Mouse (Mus musculus) heart, embryonic 12.5 days (tissue): ENCODE data around the gene Actg1. TPM values are rescaled to one million over a fixed set of nuclear protein-coding genes. Genes with fewer than 3 reads are reported as not detected.

ENCODE experiments used
- ATAC-seq: fragments of 200-750 bp; cut with Nextera tagmentation; 2 replicates; pipeline ENCODE4 v1.8.0; 2017; ENCODE audit warnings: moderate TSS enrichment, moderate library complexity; ENCODE audit not compliant: insufficient number of reproducible peaks, low FRiP score
- H3K27ac ChIP-seq: fragments of 300-500 bp; sonication (generic); 2 replicates; pipeline ENCODE4 v1.5.1; 2016; ENCODE audit warnings: mild to moderate bottlenecking, moderate library complexity; ENCODE audit not compliant: poor library complexity, severe bottlenecking
- H3K27me3 ChIP-seq: fragments of 300-500 bp; sonication (generic); replicated peaks from 2 replicates; pipeline ENCODE4 v1.6.1; 2016; ENCODE audit warnings: mild to moderate bottlenecking, moderate library complexity
- H3K36me3 ChIP-seq: fragments of 300-500 bp; sonication (generic); 2 replicates; pipeline ENCODE4 v1.6.1; 2016; ENCODE audit warnings: mild to moderate bottlenecking, moderate library complexity
- H3K4me1 ChIP-seq: fragments of 300-500 bp; sonication (generic); replicated peaks from 2 replicates; pipeline ENCODE4 v1.6.1; 2016; ENCODE audit warnings: mild to moderate bottlenecking
- H3K4me2 ChIP-seq: fragments of 300-500 bp; sonication (generic); 2 replicates; pipeline ENCODE4 v1.6.1; 2016; ENCODE audit warnings: mild to moderate bottlenecking, moderate library complexity
- H3K4me3 ChIP-seq: fragments of 300-500 bp; sonication (generic); 2 replicates; pipeline ENCODE4 v1.5.1; 2016; ENCODE audit warnings: mild to moderate bottlenecking
- H3K9ac ChIP-seq: fragments of 300-500 bp; sonication (generic); 2 replicates; pipeline ENCODE4 v1.6.1; 2016; ENCODE audit warnings: mild to moderate bottlenecking, moderate library complexity
- H3K9me3 ChIP-seq: fragments of 300-500 bp; sonication (generic); replicated peaks from 2 replicates; pipeline ENCODE4 v1.6.1; 2016; ENCODE audit warnings: mild to moderate bottlenecking, moderate library complexity
- WGBS: fragments of 180-500 bp; shearing (Covaris S2); methylation state at CpG from one replicate; pipeline ENCODE4 v1.1.7; 2016; 5-methylcytosine and 5-hydroxymethylcytosine counted together
- polyA plus RNA-seq: library from polyadenylated mRNA; unstranded; fragments of >200 nt; fragmentation: Nextera tagmentation; extraction: Ambion mirVana; gene quantifications from 2 replicates; pipeline ENCODE4 v1.2.1, GENCODE M21; 2016

The Actg1 gene
- polyA plus RNA-seq, 1 experiment from 2014 or later: 1,404 TPM

- 2% methylated on average over 40 of the region's 40 CpGs for WGBS
- Histone ChIP-seq H3K27me3 (no peaks in the 10 kb centered on the region), H3K4me2 (peak overlapping the region; percentile 93), H3K9me3 (no peaks in the 10 kb centered on the region), H3K4me3 (peak overlapping the region; percentile 90), H3K27ac (peak overlapping the region; percentile 24; the same call in 1 of the 2 replicates), H3K36me3 (peaks cover 76% of the 10 kb centered on the region), H3K9ac (peak overlapping the region; percentile 90), H3K4me1 (peaks cover 44% of the 10 kb centered on the region)
- ATAC-seq: peak; percentile 40
Measured at GRCm38 (mm10) chr11:120378031-120378610, 29.8 kb upstream of the Actg1 start.

- Histone ChIP-seq H3K36me3 (peaks cover 76% of the 10 kb centered on the region), H3K27me3 (no peaks in the 10 kb centered on the region), H3K4me2 (peak overlapping the region; percentile 93), H3K4me3 (peak overlapping the region; percentile 90), H3K4me1 (peaks cover 39% of the 10 kb centered on the region), H3K9ac (peak overlapping the region; percentile 90), H3K27ac (no peak overlapping the region), H3K9me3 (no peaks in the 10 kb centered on the region)
- ATAC-seq: no peak
- 75% methylated on average over 10 of the region's 10 CpGs for WGBS
Measured at GRCm38 (mm10) chr11:120377337-120377736, 29.0 kb upstream of the Actg1 start.

- peaks cover 76% of the 10 kb centered on the region for H3K36me3 ChIP-seq
- no peak for ATAC-seq
- no peak overlapping the region for H3K27ac ChIP-seq
- H3K4me1 ChIP-seq: peaks cover 31% of the 10 kb centered on the region
- no peak overlapping the region for H3K9ac ChIP-seq
- H3K9me3 ChIP-seq: no peaks in the 10 kb centered on the region
- WGBS: 87% methylated on average over 17 of the region's 17 CpGs
- H3K27me3 ChIP-seq: no peaks in the 10 kb centered on the region
- no peak overlapping the region for H3K4me3 ChIP-seq
- 0 out of 2 replicates have a peak overlapping the region, but pooled peaks have one; percentile 93 for H3K4me2 ChIP-seq
Measured at GRCm38 (mm10) chr11:120376302-120377160, 28.2 kb upstream of the Actg1 start.

- Histone ChIP-seq H3K4me1 (peaks cover 23% of the 10 kb centered on the region), H3K27me3 (no peaks in the 10 kb centered on the region), H3K9ac (no peak overlapping the region), H3K27ac (no peak overlapping the region), H3K36me3 (peaks cover 76% of the 10 kb centered on the region), H3K9me3 (no peaks in the 10 kb centered on the region), H3K4me2 (no peak overlapping the region), H3K4me3 (no peak overlapping the region)
- no peak for ATAC-seq
- WGBS: 89% methylated on average over 10 of the region's 10 CpGs
Measured at GRCm38 (mm10) chr11:120375324-120375723, 27.0 kb upstream of the Actg1 start.

- no peak overlapping the region for H3K9ac ChIP-seq
- 85% methylated on average over 23 of the region's 23 CpGs for WGBS
Measured at GRCm38 (mm10) chr11:120373820-120374586, 25.7 kb upstream of the Actg1 start.

GRCm38 (mm10) chr11:120373025-120373424 is 24.7 kb upstream of the Actg1 start:
- Histone ChIP-seq H3K4me3 (no peak overlapping the region), H3K9me3 (no peaks in the 10 kb centered on the region), H3K4me1 (peaks cover 20% of the 10 kb centered on the region), H3K27ac (no peak overlapping the region), H3K9ac (no peak overlapping the region), H3K4me2 (no peak overlapping the region), H3K27me3 (no peaks in the 10 kb centered on the region), H3K36me3 (peaks cover 91% of the 10 kb centered on the region)
- no peak for ATAC-seq
- WGBS: 65% methylated on average over 13 of the region's 13 CpGs

More at GRCm38 (mm10) chr11:120373820-120374586, 25.7 kb upstream of the Actg1 start:
- Histone ChIP-seq H3K4me1 (peaks cover 23% of the 10 kb centered on the region), H3K4me2 (no peak overlapping the region), H3K36me3 (peaks cover 83% of the 10 kb centered on the region), H3K9me3 (no peaks in the 10 kb centered on the region), H3K4me3 (no peak overlapping the region), H3K27ac (no peak overlapping the region), H3K27me3 (no peaks in the 10 kb centered on the region)
- no peak for ATAC-seq

- no peak overlapping the region; the same call in 1 of the 2 replicates for H3K4me3 ChIP-seq
- H3K27me3 ChIP-seq: no peaks in the 10 kb centered on the region
- H3K4me1 ChIP-seq: peaks cover 26% of the 10 kb centered on the region
- H3K9ac ChIP-seq: peak overlapping the region; percentile 15
- H3K4me2 ChIP-seq: no peak overlapping the region
- peaks cover 64% of the 10 kb centered on the region for H3K36me3 ChIP-seq
- H3K9me3 ChIP-seq: no peaks in the 10 kb centered on the region
- peak; percentile 63 for ATAC-seq
- 39% methylated on average over 8 of the region's 8 CpGs for WGBS
- H3K27ac ChIP-seq: no peak overlapping the region
Measured at GRCm38 (mm10) chr11:120369656-120370055, 21.3 kb upstream of the Actg1 start.

GRCm38 (mm10) chr11:120366443-120367027 is 18.2 kb upstream of the Actg1 start:
- H3K9ac ChIP-seq: no peak overlapping the region
- no peak overlapping the region for H3K4me3 ChIP-seq
- 37% methylated on average over 7 of the region's 7 CpGs for WGBS
- H3K27ac ChIP-seq: no peak overlapping the region
- H3K27me3 ChIP-seq: no peaks in the 10 kb centered on the region
- ATAC-seq: no peak
- no peak overlapping the region for H3K4me2 ChIP-seq
- peaks cover 26% of the 10 kb centered on the region for H3K4me1 ChIP-seq
- H3K36me3 ChIP-seq: peaks cover 33% of the 10 kb centered on the region
- H3K9me3 ChIP-seq: no peaks in the 10 kb centered on the region

GRCm38 (mm10) chr11:120362891-120363290 is 14.5 kb upstream of the Actg1 start:
- WGBS: 80% methylated on average over 6 of the region's 6 CpGs
- Histone ChIP-seq H3K27ac (no peak overlapping the region), H3K4me3 (no peak overlapping the region), H3K9ac (no peak overlapping the region), H3K4me2 (no peak overlapping the region), H3K36me3 (no peaks in the 10 kb centered on the region), H3K9me3 (no peaks in the 10 kb centered on the region), H3K4me1 (peaks cover 49% of the 10 kb centered on the region), H3K27me3 (no peaks in the 10 kb centered on the region)
- ATAC-seq: no peak

GRCm38 (mm10) chr11:120361295-120361694 is 13.0 kb upstream of the Actg1 start, which contains the start of gene Fscn2:
TSS of gene Fscn2 (plus strand) at chr11:120361534.
- H3K9me3 ChIP-seq: no peaks in the 10 kb centered on the region
- no peak within 1 kb of the TSS for H3K4me2 ChIP-seq
- no peaks in the 10 kb centered on the region for H3K27me3 ChIP-seq
- WGBS: 85% methylated on average over 10 of the region's 10 CpGs
- peaks cover 49% of the 10 kb centered on the region for H3K4me1 ChIP-seq
- no peak within 1 kb of the TSS for H3K4me3 ChIP-seq
- H3K36me3 ChIP-seq: no peaks in the 10 kb centered on the region
- H3K27ac ChIP-seq: no peak within 1 kb of the TSS
- ATAC-seq: no peak
- 0 out of 2 replicates have a peak within 1 kb of the TSS, but pooled peaks have one; percentile 14 for H3K9ac ChIP-seq
